Mouse (Mus musculus) stomach, embryonic 14.5 days (tissue): ENCODE data around the gene Olfr1048. TPM values are rescaled to one million over a fixed set of nuclear protein-coding genes. Genes with fewer than 3 reads are reported as not detected.

Experiments used
- polyA plus RNA-seq: library from polyadenylated mRNA; unstranded; fragments of >200 nt; fragmentation: Nextera tagmentation; extraction: Ambion mirVana; gene quantifications from 2 replicates; pipeline ENCODE4 v1.2.1, GENCODE M21; 2014

The Olfr1048 gene
- polyA plus RNA-seq, 1 experiment from 2014 or later, result not detected

Other genes starting within 250 kb of the Olfr1048 start
- not detected in 2 replicates for gene Olfr1031, start 250.0 kb downstream of the Olfr1048 start, polyA plus RNA-seq
- gene Olfr1032, start 234.7 kb downstream of the Olfr1048 start, polyA plus RNA-seq, result not detected in 2 replicates
- 2.6 and 5.0 TPM in 2 replicates for gene Olfr1033, start 219.7 kb downstream of the Olfr1048 start, polyA plus RNA-seq
- gene Olfr1034, start 194.4 kb downstream of the Olfr1048 start, polyA plus RNA-seq, result 0.07 TPM in 2 replicates
- gene Olfr1036, start 166.3 kb downstream of the Olfr1048 start, polyA plus RNA-seq, result not detected in 2 replicates
- not detected in 2 replicates for gene Olfr1037, start 152.9 kb downstream of the Olfr1048 start, polyA plus RNA-seq
- gene Olfr1039, start 104.4 kb downstream of the Olfr1048 start, polyA plus RNA-seq, result not detected in 2 replicates
- gene Olfr1040, start 93.6 kb downstream of the Olfr1048 start, polyA plus RNA-seq, result not detected in 2 replicates
- gene Olfr1042, start 78.5 kb downstream of the Olfr1048 start, polyA plus RNA-seq, result not detected in 2 replicates
- not detected in 2 replicates for gene Olfr1043, start 72.8 kb downstream of the Olfr1048 start, polyA plus RNA-seq
- not detected in 2 replicates for gene Olfr1044, start 62.5 kb downstream of the Olfr1048 start, polyA plus RNA-seq
- not detected in 2 replicates for gene Olfr52, start 54.6 kb downstream of the Olfr1048 start, polyA plus RNA-seq
- gene Olfr1045, start 37.3 kb downstream of the Olfr1048 start, polyA plus RNA-seq, result not detected in 2 replicates
- gene Olfr1046, start 21.0 kb downstream of the Olfr1048 start, polyA plus RNA-seq, result not detected in 2 replicates
- not detected in 2 replicates for gene Olfr1047, start 8.9 kb downstream of the Olfr1048 start, polyA plus RNA-seq
- not detected in 2 replicates for gene Olfr1049, start 18.0 kb upstream of the Olfr1048 start, polyA plus RNA-seq
- not detected in 2 replicates for gene Olfr1051, start 38.8 kb upstream of the Olfr1048 start, polyA plus RNA-seq
- not detected in 2 replicates for gene Olfr1052, start 52.2 kb upstream of the Olfr1048 start, polyA plus RNA-seq
- gene Olfr1053, start 75.0 kb upstream of the Olfr1048 start, polyA plus RNA-seq, result not detected in 2 replicates
- gene Olfr1054, start 95.1 kb upstream of the Olfr1048 start, polyA plus RNA-seq, result not detected in 2 replicates
- not detected in 2 replicates for gene Olfr1055, start 110.0 kb upstream of the Olfr1048 start, polyA plus RNA-seq
- not detected in 2 replicates for gene Olfr1056, start 122.2 kb upstream of the Olfr1048 start, polyA plus RNA-seq
- not detected in 2 replicates for gene Olfr1057, start 138.1 kb upstream of the Olfr1048 start, polyA plus RNA-seq
- gene Olfr1058, start 148.3 kb upstream of the Olfr1048 start, polyA plus RNA-seq, result not detected in 2 replicates
- gene Olfr1061, start 173.8 kb upstream of the Olfr1048 start, polyA plus RNA-seq, result not detected in 2 replicates
- gene Olfr1062, start 186.5 kb upstream of the Olfr1048 start, polyA plus RNA-seq, result not detected in 2 replicates
- not detected in 2 replicates for gene Olfr1065, start 210.3 kb upstream of the Olfr1048 start, polyA plus RNA-seq
- gene Olfr1066, start 216.0 kb upstream of the Olfr1048 start, polyA plus RNA-seq, result not detected in 2 replicates
- not detected in 2 replicates for gene Olfr228, start 247.1 kb upstream of the Olfr1048 start, polyA plus RNA-seq